Mouse (Mus musculus): ENCODE measurements around the gene Lhfpl4.
A peak's percentile ranks its signal among the peaks of the same experiment; 100 is the strongest.

The Lhfpl4 gene

GRCm38 (mm10) chr6:113194841-113195595 lies at the start of gene Lhfpl4:
TSS of gene Lhfpl4 (minus strand) at chr6:113195384.
- no peak for DNase-seq (ENCODE audit: low spot score in 2 of 2)

GRCm38 (mm10) chr6:113242753-113243152 lies 47.6 kb upstream of the Lhfpl4 start:
- DNase-seq (ENCODE audit: low spot score in 2 of 2), result no peak

- peak; percentile 36 to 45 for DNase-seq (ENCODE audit: low spot score in 2 of 2)
These were observed 43.3 kb upstream of the Lhfpl4 start for GRCm38 (mm10) chr6:113238442-113238841.

GRCm38 (mm10) chr6:113237542-113238270 lies 42.5 kb upstream of the Lhfpl4 start, which contains the start of gene Mtmr14:
TSS of gene Mtmr14 (plus strand) at chr6:113237843.
- peak; percentile 99 for DNase-seq (ENCODE audit: low spot score in 2 of 2)

- no peak for DNase-seq (ENCODE audit: low spot score in 2 of 2)
These were observed 40.0 kb upstream of the Lhfpl4 start for GRCm38 (mm10) chr6:113235141-113235540.

GRCm38 (mm10) chr6:113226705-113227104 lies 31.5 kb upstream of the Lhfpl4 start:
- peak; percentile 23 to 35 for DNase-seq (ENCODE audit: low spot score in 2 of 2)

- DNase-seq (ENCODE audit: low spot score in 2 of 2), result peak; percentile 73 to 74
These were observed 30.6 kb upstream of the Lhfpl4 start for GRCm38 (mm10) chr6:113225798-113226197.

GRCm38 (mm10) chr6:113216280-113216679 lies 21.1 kb upstream of the Lhfpl4 start:
- no peak for DNase-seq (ENCODE audit: low spot score in 2 of 2)

GRCm38 (mm10) chr6:113195596-113195992 lies 410 bp upstream of the Lhfpl4 start:
- DNase-seq (ENCODE audit: low spot score in 2 of 2), result no peak

- DNase-seq (ENCODE audit: low spot score in 2 of 2), result no peak
These were observed 705 bp downstream of the Lhfpl4 start for GRCm38 (mm10) chr6:113194517-113194840.

GRCm38 (mm10) chr6:113193765-113194460 lies 1.3 kb downstream of the Lhfpl4 start:
- no peak for DNase-seq (ENCODE audit: low spot score in 2 of 2)

GRCm38 (mm10) chr6:113184866-113185525 lies 10.2 kb downstream of the Lhfpl4 start:
- DNase-seq (ENCODE audit: low spot score in 2 of 2), result no peak

- no peak for DNase-seq (ENCODE audit: low spot score in 2 of 2)
These were observed 11.0 kb downstream of the Lhfpl4 start for GRCm38 (mm10) chr6:113184163-113184562.

- DNase-seq (ENCODE audit: low spot score in 2 of 2), result no peak
These were observed 15.9 kb downstream of the Lhfpl4 start for GRCm38 (mm10) chr6:113179195-113179733.

- no peak for DNase-seq (ENCODE audit: low spot score in 2 of 2)
These were observed 16.6 kb downstream of the Lhfpl4 start for GRCm38 (mm10) chr6:113178286-113179194.

GRCm38 (mm10) chr6:113176613-113177012 lies 18.6 kb downstream of the Lhfpl4 start:
- no peak for DNase-seq (ENCODE audit: low spot score in 2 of 2)

- DNase-seq (ENCODE audit: low spot score in 2 of 2), result no peak
These were observed 19.7 kb downstream of the Lhfpl4 start for GRCm38 (mm10) chr6:113175469-113175868.

GRCm38 (mm10) chr6:113172568-113172967 lies 22.6 kb downstream of the Lhfpl4 start:
- DNase-seq (ENCODE audit: low spot score in 2 of 2), result peak; percentile 55 to 57

- DNase-seq (ENCODE audit: low spot score in 2 of 2), result no peak
These were observed 23.2 kb downstream of the Lhfpl4 start for GRCm38 (mm10) chr6:113172011-113172410.

GRCm38 (mm10) chr6:113170651-113171050 lies 24.5 kb downstream of the Lhfpl4 start:
- DNase-seq (ENCODE audit: low spot score in 2 of 2), result no peak

- DNase-seq (ENCODE audit: low spot score in 2 of 2), result no peak
These were observed 25.3 kb downstream of the Lhfpl4 start for GRCm38 (mm10) chr6:113169852-113170251.

All from spleen, postnatal 36 days (tissue).